Mouse (Mus musculus) adrenal gland, adult 18-20 months (tissue): Measurements from ENCODE around the gene Arih2. TPM values are rescaled to one million over a fixed set of nuclear protein-coding genes. Genes with fewer than 3 reads are reported as not detected.
"Not testable (repeated sequence)": the region's sequence is repeated elsewhere in the genome, so short reads cannot be mapped to it uniquely, and the experiment has no call there.

Source experiments
- DNase-seq, 2 experiments: peaks; one replicate each; pipeline ENCODE4 v3.0.0; 2021 to 2022; ENCODE audit warnings: low spot score in 2 of 2
- total RNA-seq, 2 experiments: library from RNA; stranded (reverse); gene quantifications; 1 replicate in 1 of 2; 2 replicates in 1 of 2; pipeline ENCODE4 v1.2.3; 2021

Arih2 gene
- total RNA-seq, 2 experiments from 2014 or later = 61.2 to 63.0 TPM

GRCm38 (mm10) chr9:108654566-108655464 lies 5.6 kb upstream of the Arih2 start:
- DNase-seq = no peak

- no peak for DNase-seq
Measured at GRCm38 (mm10) chr9:108649561-108650440, 615 bp upstream of the Arih2 start.

- no peak for DNase-seq
Measured at GRCm38 (mm10) chr9:108648166-108648565, 1.0 kb downstream of the Arih2 start.

GRCm38 (mm10) chr9:108639825-108640224 lies 9.4 kb downstream of the Arih2 start:
- DNase-seq = no peak

- no peak for DNase-seq
Measured at GRCm38 (mm10) chr9:108635415-108635814, 13.8 kb downstream of the Arih2 start.

- DNase-seq = no peak
Measured at GRCm38 (mm10) chr9:108633846-108634245, 15.3 kb downstream of the Arih2 start.

- no peak for DNase-seq
Measured at GRCm38 (mm10) chr9:108632375-108632774, 16.8 kb downstream of the Arih2 start.

GRCm38 (mm10) chr9:108631631-108632256 lies 17.4 kb downstream of the Arih2 start:
- DNase-seq = no peak

GRCm38 (mm10) chr9:108630683-108631082 lies 18.5 kb downstream of the Arih2 start:
- DNase-seq = no peak

- no peak for DNase-seq
Measured at GRCm38 (mm10) chr9:108628141-108628540, 21.0 kb downstream of the Arih2 start.

- DNase-seq = no peak
Measured at GRCm38 (mm10) chr9:108626498-108626897, 22.7 kb downstream of the Arih2 start.

GRCm38 (mm10) chr9:108617301-108617700 lies 31.9 kb downstream of the Arih2 start:
- no peak for DNase-seq

GRCm38 (mm10) chr9:108611488-108611887 lies 37.7 kb downstream of the Arih2 start:
- DNase-seq = no peak

- no peak for DNase-seq
Measured at GRCm38 (mm10) chr9:108608889-108609288, 40.3 kb downstream of the Arih2 start.

- DNase-seq = not testable (repeated sequence)
Measured at GRCm38 (mm10) chr9:108607929-108608328, 41.3 kb downstream of the Arih2 start.

- no peak for DNase-seq
Measured at GRCm38 (mm10) chr9:108601986-108602385, 47.2 kb downstream of the Arih2 start.

- no peak for DNase-seq
Measured at GRCm38 (mm10) chr9:108600011-108600410, 49.2 kb downstream of the Arih2 start.

- no peak for DNase-seq
Measured at GRCm38 (mm10) chr9:108599021-108599566, 50.1 kb downstream of the Arih2 start.

- DNase-seq = peak; percentile 66 to 67
Measured at GRCm38 (mm10) chr9:108596998-108597764, 52.0 kb downstream of the Arih2 start, which contains the start of gene P4htm. Gene P4htm, minus strand, starts transcription at chr9:108597667.

GRCm38 (mm10) chr9:108594354-108594753 lies 54.8 kb downstream of the Arih2 start:
- no peak for DNase-seq
